Mouse (Mus musculus) limb, embryonic 12.5 days (tissue): Measurements from ENCODE around the gene Dnajc5. TPM values are rescaled to one million over a fixed set of nuclear protein-coding genes. Genes with fewer than 3 reads are reported as not detected.

Source experiments
- ATAC-seq: fragments of 200-750 bp; cut with Nextera tagmentation; 2 replicates; pipeline ENCODE4 v1.8.0; 2017; ENCODE audit warnings: low read depth, moderate TSS enrichment; ENCODE audit not compliant: insufficient number of reproducible peaks, insufficient read depth, low FRiP score, low TSS enrichment
- H3K27ac ChIP-seq: fragments of 300-500 bp; sonication (generic); 2 replicates; pipeline ENCODE4 v1.5.1; 2016; ENCODE audit warnings: mild to moderate bottlenecking, moderate library complexity
- H3K27me3 ChIP-seq: fragments of 300-500 bp; sonication (generic); 2 replicates; pipeline ENCODE4 v1.6.1; 2016; ENCODE audit warnings: mild to moderate bottlenecking, moderate library complexity
- H3K36me3 ChIP-seq: fragments of 300-500 bp; sonication (generic); 2 replicates; pipeline ENCODE4 v1.6.1; 2016; ENCODE audit warnings: mild to moderate bottlenecking, moderate library complexity
- H3K4me1 ChIP-seq: fragments of 300-500 bp; sonication (generic); replicated peaks from 2 replicates; pipeline ENCODE4 v1.6.1; 2016
- H3K4me2 ChIP-seq: fragments of 300-500 bp; sonication (generic); 2 replicates; pipeline ENCODE4 v1.6.1; 2016; ENCODE audit warnings: mild to moderate bottlenecking, moderate library complexity
- H3K4me3 ChIP-seq: fragments of 300-500 bp; sonication (generic); replicated peaks from 2 replicates; pipeline ENCODE4 v1.5.1; 2016; ENCODE audit warnings: mild to moderate bottlenecking
- H3K9ac ChIP-seq: fragments of 300-500 bp; sonication (generic); replicated peaks from 2 replicates; pipeline ENCODE4 v1.6.1; 2016; ENCODE audit warnings: mild to moderate bottlenecking, moderate library complexity
- H3K9me3 ChIP-seq: fragments of 300-500 bp; sonication (generic); 2 replicates; pipeline ENCODE4 v1.6.1; 2016; ENCODE audit warnings: mild to moderate bottlenecking, moderate library complexity
- WGBS: fragments of 180-500 bp; shearing (Covaris S2); methylation state at CpG from one replicate; pipeline ENCODE4 v1.1.7; 2016; 5-methylcytosine and 5-hydroxymethylcytosine counted together
- microRNA-seq: library from miRNA; unstranded; fragments of <30 nt; microRNA quantifications from one replicate; pipeline ENCODE4, GENCODE M21; 2017
- polyA plus RNA-seq: library from polyadenylated mRNA; unstranded; fragments of >200 nt; fragmentation: Nextera tagmentation; extraction: Ambion mirVana; gene quantifications from 2 replicates; pipeline ENCODE4 v1.2.1, GENCODE M21; 2016

Dnajc5 gene
- polyA plus RNA-seq, 1 experiment from 2014 or later: 90.6 TPM

DNA sequence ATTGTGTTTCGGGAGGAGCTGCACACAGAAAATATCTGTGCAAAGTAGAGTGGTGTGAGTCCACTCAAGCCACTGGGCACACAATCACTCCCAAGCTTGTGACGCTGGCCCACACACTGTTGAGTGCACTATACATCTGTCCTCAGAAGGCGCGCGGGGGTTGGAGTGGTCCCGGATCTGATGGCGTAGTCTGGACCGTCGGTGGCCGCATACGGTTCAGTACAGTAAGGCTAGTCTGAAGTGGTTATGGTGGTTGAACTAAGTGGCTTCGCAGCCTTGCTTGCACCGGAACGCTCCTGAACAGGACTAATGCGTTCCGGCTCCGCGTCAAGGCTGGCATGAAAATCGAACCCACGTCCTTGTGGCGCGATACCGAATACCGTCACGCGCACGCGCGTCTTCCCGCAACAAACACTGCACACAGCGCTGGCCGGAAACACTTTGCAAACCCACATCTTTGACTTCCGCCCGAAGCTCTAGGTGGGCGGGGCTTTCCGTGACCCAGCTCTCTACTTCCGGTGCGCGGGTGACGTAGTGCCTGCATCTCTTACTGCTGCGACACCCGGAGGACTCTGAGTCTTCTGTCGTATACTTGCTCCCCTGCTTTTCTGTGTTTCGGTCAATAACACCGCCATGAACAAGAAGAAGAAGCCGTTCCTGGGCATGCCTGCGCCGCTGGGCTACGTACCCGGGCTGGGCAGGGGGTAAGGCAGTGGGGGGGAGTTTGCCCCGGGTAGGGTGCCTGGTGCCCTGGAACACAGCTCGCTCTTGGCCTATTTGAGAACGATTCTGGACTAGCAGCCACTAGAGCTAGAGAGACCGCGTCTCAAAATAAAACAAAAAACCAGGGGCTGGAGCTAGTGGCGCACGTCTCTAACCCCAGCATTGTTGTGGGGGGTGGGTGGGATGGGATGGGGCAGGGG is 80.8 kb downstream of the Dnajc5 start:
- Histone ChIP-seq H3K4me3 (peak overlapping the region; percentile 93), H3K36me3 (0 out of 2 replicates have a peak, but pooled peaks cover 5% of the 10 kb centered on the region), H3K9me3 (no peaks in the 10 kb centered on the region), H3K9ac (peak overlapping the region; percentile 88), H3K4me1 (peaks cover 27% of the 10 kb centered on the region), H3K27ac (peak overlapping the region; percentile 77), H3K27me3 (peaks cover 27% of the 10 kb centered on the region), H3K4me2 (peak overlapping the region; percentile 77)
- 1% methylated on average over 57 of the region's 57 CpGs for WGBS
- ATAC-seq: peak; percentile 95

DNA sequence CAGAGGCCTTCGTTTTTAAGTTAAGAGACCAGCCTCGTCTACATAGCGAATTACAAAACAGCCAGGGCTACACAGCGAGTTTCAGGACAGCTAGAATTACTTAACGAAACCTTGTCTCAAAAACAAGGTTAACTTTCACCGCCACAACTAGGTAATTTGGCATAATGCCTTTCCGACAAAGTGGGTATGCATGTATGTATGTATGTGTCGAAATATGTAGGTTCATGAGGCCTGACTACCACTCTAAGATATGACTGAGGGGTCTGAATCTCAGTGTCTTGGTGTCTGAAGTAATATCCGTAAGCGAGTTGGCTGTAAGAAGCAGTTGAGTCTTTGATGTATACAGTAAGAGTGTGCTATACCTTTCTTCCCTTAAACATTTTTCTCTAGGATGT is 81.5 kb downstream of the Dnajc5 start:
- peak overlapping the region; percentile 88 for H3K9ac ChIP-seq
- WGBS: 24% methylated on average over 10 of the region's 10 CpGs

DNA sequence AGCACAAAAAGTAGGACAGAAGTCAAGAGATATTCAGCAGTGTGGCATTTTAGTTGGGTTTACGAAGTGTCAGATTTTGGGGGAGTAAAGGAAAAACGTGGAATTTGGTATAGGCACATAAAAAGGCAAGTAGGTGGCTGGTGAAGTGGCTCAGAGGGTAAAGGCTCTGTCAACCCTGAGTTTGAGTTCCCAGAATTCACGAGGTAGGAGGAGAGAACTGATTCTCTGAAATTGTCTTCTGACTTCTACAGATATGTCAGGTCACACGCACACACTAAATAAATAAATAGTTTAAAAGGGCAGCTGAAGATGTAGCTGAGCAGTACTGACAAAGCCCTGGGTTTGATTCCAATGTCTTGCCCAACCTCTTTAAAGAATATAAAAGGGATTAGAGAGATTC is 82.1 kb downstream of the Dnajc5 start:
- WGBS: 79% methylated on average over 4 of the region's 4 CpGs
- Histone ChIP-seq H3K4me2 (peak overlapping the region; percentile 77), H3K4me3 (peak overlapping the region; percentile 93)

More for the DNA sequence above, 81.5 kb downstream of the Dnajc5 start:
- peaks cover 27% of the 10 kb centered on the region for H3K4me1 ChIP-seq
- H3K27ac ChIP-seq: peak overlapping the region; percentile 72
- no peaks in the 10 kb centered on the region for H3K9me3 ChIP-seq
- peak overlapping the region; percentile 93 for H3K4me3 ChIP-seq
- H3K4me2 ChIP-seq: peak overlapping the region; percentile 77
- no peak for ATAC-seq
- peaks cover 27% of the 10 kb centered on the region for H3K27me3 ChIP-seq
- 0 out of 2 replicates have a peak, but pooled peaks cover 5% of the 10 kb centered on the region for H3K36me3 ChIP-seq

More for the DNA sequence above, 82.1 kb downstream of the Dnajc5 start:
- no peak overlapping the region for H3K27ac ChIP-seq
- H3K36me3 ChIP-seq: 0 out of 2 replicates have a peak, but pooled peaks cover 5% of the 10 kb centered on the region
- H3K9ac ChIP-seq: no peak overlapping the region
- peaks cover 27% of the 10 kb centered on the region for H3K27me3 ChIP-seq
- ATAC-seq: no peak
- H3K9me3 ChIP-seq: no peaks in the 10 kb centered on the region
- peaks cover 27% of the 10 kb centered on the region for H3K4me1 ChIP-seq

Small RNA genes within 50 kb of the gene (microRNA-seq; reads per million reads assigned to microRNA genes)
- gene Mir7006: not detected

Other genes starting within 250 kb of the Dnajc5 start
- 21.0 and 22.5 TPM in 2 replicates for gene Gmeb2, start 232.4 kb upstream of the Dnajc5 start, polyA plus RNA-seq
- 0.56 and 5.2 TPM in 2 replicates for gene Stmn3, start 206.0 kb upstream of the Dnajc5 start, polyA plus RNA-seq
- 58.8 and 69.9 TPM in 2 replicates for gene Rtel1, start 200.7 kb upstream of the Dnajc5 start, polyA plus RNA-seq
- 54.9 and 59.4 TPM in 2 replicates for gene Zgpat, start 155.6 kb upstream of the Dnajc5 start, polyA plus RNA-seq
- gene Arfrp1, start 155.1 kb upstream of the Dnajc5 start, polyA plus RNA-seq: 77.1 and 79.5 TPM in 2 replicates
- gene Lime1, start 140.4 kb upstream of the Dnajc5 start, polyA plus RNA-seq: 29.9 and 35.2 TPM in 2 replicates
- gene Zbtb46, start 61.1 kb upstream of the Dnajc5 start, polyA plus RNA-seq: 8.3 and 9.1 TPM in 2 replicates
- gene Abhd16b, start 27.3 kb upstream of the Dnajc5 start, polyA plus RNA-seq: not detected in 2 replicates
- 151 and 165 TPM in 2 replicates for gene Tpd52l2, start 23.3 kb upstream of the Dnajc5 start, polyA plus RNA-seq
- gene Uckl1, start 64.4 kb downstream of the Dnajc5 start, polyA plus RNA-seq: 37.9 and 47.6 TPM in 2 replicates
- 78.0 and 79.3 TPM in 2 replicates for gene Prpf6, start 71.4 kb downstream of the Dnajc5 start, polyA plus RNA-seq
- 63.5 and 69.0 TPM in 2 replicates for gene Zfp512b, start 72.3 kb downstream of the Dnajc5 start, polyA plus RNA-seq
- 11.6 and 13.0 TPM in 2 replicates for gene Samd10, start 78.7 kb downstream of the Dnajc5 start, polyA plus RNA-seq
- gene Gm29797, start 136.5 kb downstream of the Dnajc5 start, polyA plus RNA-seq: 0.29 and 0.58 TPM in 2 replicates
- 22.4 and 23.4 TPM in 2 replicates for gene Sox18, start 151.2 kb downstream of the Dnajc5 start, polyA plus RNA-seq
- gene Tcea2, start 159.8 kb downstream of the Dnajc5 start, polyA plus RNA-seq: 31.6 and 33.3 TPM in 2 replicates
- 71.0 and 88.8 TPM in 2 replicates for gene Rgs19, start 173.5 kb downstream of the Dnajc5 start, polyA plus RNA-seq
- gene Lkaaear1, start 178.0 kb downstream of the Dnajc5 start, polyA plus RNA-seq: not detected in 2 replicates
- 0.90 and 1.2 TPM in 2 replicates for gene Oprl1, start 194.5 kb downstream of the Dnajc5 start, polyA plus RNA-seq
- gene Myt1, start 242.8 kb downstream of the Dnajc5 start, polyA plus RNA-seq: 0.15 and 0.53 TPM in 2 replicates